Mouse (Mus musculus) brain, embryonic 18.5 days (tissue): ENCODE data around the gene Gm3415.
"Not testable (repeated sequence)": the region's sequence is repeated elsewhere in the genome, so short reads cannot be mapped to it uniquely, and the experiment has no call there.

Experiments used
- DNase-seq: peaks from one replicate; pipeline ENCODE4 v3.0.0-alpha.2; 2012; ENCODE audit warnings: low read depth, low spot score

Gm3415 gene

GRCm38 (mm10) chr5:146599216-146599615 is 43.3 kb downstream of the Gm3415 start:
- DNase-seq, result not testable (repeated sequence)

GRCm38 (mm10) chr5:146599970-146600369 is 44.0 kb downstream of the Gm3415 start:
- no peak for DNase-seq

- DNase-seq, result no peak
These were observed 50.3 kb downstream of the Gm3415 start for GRCm38 (mm10) chr5:146606221-146606620.

- DNase-seq, result no peak
These were observed 51.0 kb downstream of the Gm3415 start for GRCm38 (mm10) chr5:146606895-146607294.

GRCm38 (mm10) chr5:146607816-146608215 is 51.9 kb downstream of the Gm3415 start:
- no peak for DNase-seq
